Mouse (Mus musculus): ENCODE results near the gene Spata13.

Spata13 gene

GRCm38 (mm10) chr14:60715686-60716085 is 81.9 kb downstream of the Spata13 start:
- no peak for DNase-seq (ENCODE audit: low spot score)

DNA sequence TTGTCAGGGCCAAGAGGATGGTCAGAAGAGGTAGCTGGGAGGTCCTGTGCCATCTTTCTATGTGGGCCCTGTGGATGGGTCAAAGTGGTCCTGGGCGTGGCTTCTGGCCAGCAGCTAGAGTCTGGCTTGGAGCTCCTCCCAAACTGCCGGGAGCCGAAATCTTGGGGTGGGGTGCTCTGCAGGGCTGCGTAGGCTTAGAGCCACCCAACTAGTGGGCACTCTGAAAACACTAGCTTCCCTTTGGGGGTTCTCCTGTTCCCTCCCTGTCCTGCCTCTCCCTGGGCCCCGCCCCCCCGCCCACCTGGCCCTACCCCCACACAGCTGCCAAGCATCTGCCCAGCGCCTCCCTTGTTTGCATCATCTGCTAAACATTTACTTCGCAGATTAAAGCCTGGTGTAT is 87.5 kb downstream of the Spata13 start:
- DNase-seq (ENCODE audit: low spot score) = no peak

DNA sequence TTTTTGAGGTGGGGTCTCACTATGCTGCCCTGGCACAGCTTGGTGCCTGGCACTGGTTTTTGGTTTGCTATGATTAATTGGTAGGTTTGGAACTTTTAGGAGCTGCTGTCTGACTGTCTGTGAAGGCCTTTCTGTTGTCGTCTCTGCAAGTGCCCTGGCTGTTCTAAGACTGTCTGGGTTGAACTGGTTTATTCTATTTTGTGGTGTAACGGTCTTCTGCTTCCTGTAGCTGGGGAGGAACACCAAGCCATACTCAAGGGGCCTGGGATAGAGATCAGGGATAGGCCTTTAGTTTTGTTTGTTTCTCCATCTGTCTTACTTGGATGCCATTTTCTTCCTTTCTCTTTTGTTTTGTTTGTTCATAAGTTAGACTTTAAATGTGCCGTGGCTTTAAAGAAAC is 88.1 kb downstream of the Spata13 start:
- no peak for DNase-seq (ENCODE audit: low spot score)

DNA sequence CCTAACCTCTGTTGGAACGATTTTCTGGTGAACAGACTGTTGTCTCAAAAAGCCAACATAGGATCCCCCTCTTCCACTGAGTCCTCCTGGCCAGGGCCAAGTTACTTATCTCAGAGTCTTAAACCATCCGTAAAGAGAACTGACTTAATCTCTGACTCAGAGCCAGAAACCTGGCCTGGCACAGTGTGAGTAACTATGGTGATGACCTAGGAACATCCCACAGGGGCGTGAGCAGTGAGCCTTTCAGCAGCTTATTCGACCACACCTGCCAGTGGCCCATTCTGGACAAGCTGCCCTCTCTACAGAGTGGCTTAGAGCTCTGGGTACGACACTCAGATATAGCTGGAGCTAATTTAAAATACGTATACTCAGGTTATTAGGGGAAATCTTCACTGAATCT is 92.3 kb downstream of the Spata13 start:
- DNase-seq (ENCODE audit: low spot score) = peak; percentile 56

GRCm38 (mm10) chr14:60727130-60727529 is 93.3 kb downstream of the Spata13 start:
- no peak for DNase-seq (ENCODE audit: low spot score)

GRCm38 (mm10) chr14:60732081-60732480 is 98.3 kb downstream of the Spata13 start:
- no peak for DNase-seq (ENCODE audit: low spot score)

GRCm38 (mm10) chr14:60732787-60733186 is 99.0 kb downstream of the Spata13 start:
- DNase-seq (ENCODE audit: low spot score) = peak; percentile 73

GRCm38 (mm10) chr14:60733706-60734105 is 99.9 kb downstream of the Spata13 start:
- no peak for DNase-seq (ENCODE audit: low spot score)

GRCm38 (mm10) chr14:60735206-60735605 is 101.4 kb downstream of the Spata13 start:
- DNase-seq (ENCODE audit: low spot score) = no peak

- DNase-seq (ENCODE audit: low spot score) = no peak
These were observed 102.2 kb downstream of the Spata13 start for GRCm38 (mm10) chr14:60735848-60736547.

GRCm38 (mm10) chr14:60736591-60737192 is 102.9 kb downstream of the Spata13 start:
- DNase-seq (ENCODE audit: low spot score) = no peak

- no peak for DNase-seq (ENCODE audit: low spot score)
These were observed 103.4 kb downstream of the Spata13 start for GRCm38 (mm10) chr14:60737202-60737611.

- no peak for DNase-seq (ENCODE audit: low spot score)
These were observed 104.7 kb downstream of the Spata13 start for GRCm38 (mm10) chr14:60738434-60738938.

GRCm38 (mm10) chr14:60739155-60739554 is 105.4 kb downstream of the Spata13 start:
- no peak for DNase-seq (ENCODE audit: low spot score)

GRCm38 (mm10) chr14:60739616-60740015 is 105.8 kb downstream of the Spata13 start:
- DNase-seq (ENCODE audit: low spot score) = no peak

GRCm38 (mm10) chr14:60740507-60740906 is 106.7 kb downstream of the Spata13 start:
- no peak for DNase-seq (ENCODE audit: low spot score)

GRCm38 (mm10) chr14:60741033-60741432 is 107.2 kb downstream of the Spata13 start:
- no peak for DNase-seq (ENCODE audit: low spot score)

DNA sequence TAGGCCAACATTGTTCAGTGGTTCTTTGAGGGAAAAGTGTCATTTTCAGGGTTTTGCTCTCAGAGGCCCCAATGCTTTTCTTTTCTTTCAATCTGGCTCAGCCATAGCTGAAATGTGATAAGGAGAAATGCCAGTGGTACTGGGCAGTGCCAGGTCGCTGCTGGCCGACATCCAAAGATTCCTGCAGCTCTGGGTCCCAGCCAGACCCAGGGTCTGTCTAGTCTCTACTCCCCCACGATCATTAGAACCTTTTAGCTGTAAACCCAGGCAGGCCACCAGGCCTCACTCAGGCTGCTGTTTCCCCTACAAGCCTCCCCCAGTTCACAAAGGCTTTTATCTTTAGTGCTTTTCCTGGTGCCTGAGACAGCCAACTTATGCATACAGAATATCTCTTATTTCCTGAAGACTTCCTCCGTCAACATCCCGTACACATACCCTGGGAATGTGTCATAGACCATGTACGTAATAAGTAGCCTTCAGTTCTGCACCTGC is 107.7 kb downstream of the Spata13 start:
- peak; percentile 37 for DNase-seq (ENCODE audit: low spot score)

DNA sequence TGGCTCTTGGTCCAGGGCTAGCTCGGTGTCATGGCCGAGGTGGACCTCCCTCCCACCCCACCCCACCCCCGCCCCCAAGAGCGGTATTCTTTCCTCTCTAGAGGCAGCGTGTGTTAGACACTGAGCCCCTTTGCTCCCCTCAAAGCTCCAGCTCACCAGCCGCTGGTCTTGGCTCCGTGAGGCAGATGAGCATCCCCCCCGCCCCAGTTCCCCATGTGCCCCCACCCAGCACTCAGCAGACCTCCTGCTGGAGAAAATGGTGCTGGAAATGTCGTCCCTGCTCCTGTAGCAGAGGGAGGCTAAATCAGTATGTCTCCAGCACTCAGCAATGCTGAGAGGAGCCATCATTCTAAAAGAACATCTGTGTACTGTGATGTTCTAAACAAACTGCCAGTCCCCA is 109.9 kb downstream of the Spata13 start:
- DNase-seq (ENCODE audit: low spot score) = no peak

DNA sequence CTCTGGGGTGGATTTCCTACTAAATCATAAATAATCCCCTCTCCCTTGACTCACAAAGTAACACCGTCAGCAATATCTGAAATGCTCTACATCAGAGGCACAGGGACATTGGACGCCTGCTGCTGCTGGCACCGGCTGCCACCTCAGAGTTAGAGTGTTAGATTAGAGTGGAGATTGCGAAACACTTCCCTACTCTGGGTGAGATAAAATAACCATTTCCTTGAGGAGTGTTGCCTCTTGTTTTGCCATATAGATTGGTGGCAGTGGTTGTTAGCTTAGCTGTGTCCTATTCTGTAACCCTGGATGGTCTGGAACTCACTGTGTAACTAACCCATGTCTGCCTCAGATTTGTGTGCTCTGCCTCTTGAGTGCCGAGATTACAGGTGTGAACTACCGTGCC is 111.4 kb downstream of the Spata13 start:
- no peak for DNase-seq (ENCODE audit: low spot score)

GRCm38 (mm10) chr14:60746141-60746540 is 112.3 kb downstream of the Spata13 start:
- DNase-seq (ENCODE audit: low spot score) = no peak

GRCm38 (mm10) chr14:60747154-60747870 is 113.5 kb downstream of the Spata13 start:
- no peak for DNase-seq (ENCODE audit: low spot score)

- no peak for DNase-seq (ENCODE audit: low spot score)
These were observed 116.1 kb downstream of the Spata13 start for GRCm38 (mm10) chr14:60749880-60750279.

Data from urinary bladder, postnatal 14 days (tissue).